Mouse (Mus musculus) kidney, adult 2 months (tissue): ENCODE data around the gene Doc2a.

Experiments used
- CTCF ChIP-seq: fragments of 200-500 bp; conservative IDR thresholded peaks from 2 replicates; pipeline ENCODE4 v1.5.1; 2011; ENCODE audit warnings: low read depth, mild to moderate bottlenecking, control low read depth, low read length, moderate library complexity, mixed read lengths; ENCODE audit not compliant: insufficient read depth, insufficient read length
- POLR2A ChIP-seq: fragments of 200-500 bp; IDR thresholded peaks from one replicate; pipeline ENCODE4 v1.6.1; 2011; ENCODE audit warnings: low read depth, low read length, control low read depth

DNA sequence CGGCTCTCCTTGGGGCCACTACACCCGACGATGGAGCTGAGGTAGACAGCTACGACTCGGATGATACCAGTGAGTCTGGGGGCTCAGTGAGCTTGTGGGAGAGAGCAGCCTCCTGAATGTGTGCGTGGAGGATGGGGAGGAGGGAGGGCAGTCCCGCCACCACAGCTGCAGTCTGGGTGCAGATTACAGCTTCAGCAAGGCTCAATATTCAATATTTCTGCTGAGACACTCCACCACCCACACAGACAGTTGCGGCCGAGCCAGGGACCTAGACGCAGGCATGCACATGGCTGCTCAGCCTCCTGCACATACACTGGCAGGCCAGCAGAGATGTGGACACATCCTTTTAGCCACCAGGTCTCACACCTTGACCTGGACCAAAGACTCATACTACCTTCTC is 1.6 kb downstream of the Doc2a start:
- TF ChIP-seq CTCF, result no peak
- TF ChIP-seq POLR2A, result no peak
